Mouse (Mus musculus): ENCODE data around the gene Tmx1.

Gene Tmx1

DNA sequence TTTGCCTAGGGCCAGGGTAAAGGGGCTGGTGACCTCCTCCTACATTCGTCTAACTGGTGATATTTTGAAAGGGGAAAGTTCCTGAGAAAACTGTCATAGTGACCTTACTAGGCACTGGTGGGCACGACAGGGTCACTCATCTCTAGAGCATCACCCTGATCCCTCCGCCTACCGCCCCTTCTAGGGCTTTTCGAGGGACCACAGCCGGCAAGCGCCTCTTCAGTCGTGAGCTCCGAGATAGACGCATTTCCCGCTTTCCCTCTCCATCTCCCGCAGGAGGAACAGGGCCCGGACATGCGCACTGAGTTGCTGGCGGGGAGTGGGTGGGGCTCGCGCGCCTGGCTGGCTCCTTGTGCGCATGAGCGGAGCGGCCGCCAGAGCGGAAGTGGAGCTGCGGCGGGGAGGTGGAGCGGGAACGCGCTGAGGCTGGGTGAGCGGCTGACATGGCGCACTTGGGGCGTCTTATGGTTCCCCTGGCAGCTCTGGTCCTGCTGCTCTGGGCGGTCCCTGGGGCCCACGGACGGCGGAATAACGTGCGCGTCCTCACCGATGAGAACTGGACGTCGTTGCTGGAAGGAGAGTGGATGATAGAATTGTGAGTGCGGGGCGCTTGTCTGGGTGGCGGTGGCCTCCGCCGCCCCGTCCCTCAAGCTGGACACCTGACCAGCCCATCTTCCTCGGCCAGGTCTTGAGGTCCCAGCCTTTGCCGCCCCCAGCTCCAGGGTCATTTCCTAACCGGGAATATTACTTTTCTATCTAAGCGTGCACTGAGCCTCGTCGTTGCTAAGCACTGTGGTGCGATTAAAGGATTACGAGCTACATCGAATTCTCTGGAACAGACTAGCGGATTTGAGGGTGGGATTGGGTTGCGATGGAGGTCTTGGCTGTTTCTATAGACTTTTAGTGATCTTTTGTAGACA is at the start of gene Tmx1:
Tmx1 (plus strand) TSS at position 370 of the 920 bp plus-strand sequence.
- DNase-seq, result peak; percentile 97

- DNase-seq, result peak; percentile 16
Measured at GRCm38 (mm10) chr12:70404327-70404726, 48.6 kb upstream of the Tmx1 start.

DNA sequence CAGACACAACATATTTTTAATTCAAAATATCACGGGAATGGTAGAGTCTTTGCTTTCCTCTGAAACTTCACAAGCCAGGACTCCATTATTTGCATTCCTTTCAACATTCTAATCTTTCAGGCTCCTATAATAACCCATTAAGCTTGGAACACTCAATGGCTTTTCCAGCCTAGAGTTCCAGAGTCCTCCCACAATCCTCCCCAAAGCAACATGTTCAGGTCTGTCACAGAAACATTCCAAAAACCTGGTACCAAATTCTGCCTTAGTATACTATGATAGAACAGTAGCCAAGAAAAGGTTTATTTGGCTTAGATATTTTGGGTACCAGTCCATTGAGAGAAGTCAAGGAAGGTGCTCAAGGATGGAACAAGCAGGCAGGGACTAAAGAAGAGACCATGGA is 44.5 kb upstream of the Tmx1 start:
- DNase-seq, result no peak

GRCm38 (mm10) chr12:70409600-70409999 is 43.3 kb upstream of the Tmx1 start:
- no peak for DNase-seq

GRCm38 (mm10) chr12:70420216-70420615 is 32.7 kb upstream of the Tmx1 start:
- DNase-seq, result no peak

- no peak for DNase-seq
Measured at GRCm38 (mm10) chr12:70421028-70421427, 31.9 kb upstream of the Tmx1 start.

DNA sequence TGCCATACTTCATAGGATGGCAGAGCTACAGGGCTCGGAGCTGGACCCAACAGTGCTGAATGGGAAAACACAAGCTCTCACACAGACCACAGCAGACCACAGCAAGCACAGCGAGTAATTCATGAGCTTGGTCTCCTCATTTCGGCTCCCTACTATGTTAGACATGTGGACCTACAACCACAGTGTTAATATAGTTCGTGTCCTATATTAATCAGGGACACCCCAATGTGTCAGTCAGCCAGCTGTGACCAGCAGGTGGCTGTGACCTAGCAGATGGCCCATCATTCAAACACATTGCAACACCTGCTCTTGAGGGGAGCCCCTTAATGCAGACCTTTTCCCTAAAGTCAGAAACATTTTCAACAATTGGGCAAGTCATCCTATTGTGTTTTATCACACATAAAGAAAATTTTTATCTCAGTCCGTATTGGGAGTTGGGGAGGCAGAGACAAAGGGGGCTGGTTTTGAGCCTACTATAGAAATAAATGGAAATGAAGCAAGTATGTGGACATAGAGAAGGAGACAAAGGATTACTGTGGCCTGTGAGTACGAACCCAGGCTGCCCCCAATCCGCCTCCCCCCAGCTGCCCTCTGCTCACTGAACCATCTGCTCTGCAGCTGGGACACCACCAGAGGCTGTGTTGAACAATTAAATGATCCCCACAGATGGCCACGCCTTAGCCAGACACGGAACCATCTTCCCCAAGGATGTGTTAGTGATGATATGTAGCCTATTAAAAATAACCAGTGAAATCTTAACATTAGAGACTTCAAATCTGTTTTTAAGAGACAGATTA is 30.4 kb upstream of the Tmx1 start:
- DNase-seq, result no peak

DNA sequence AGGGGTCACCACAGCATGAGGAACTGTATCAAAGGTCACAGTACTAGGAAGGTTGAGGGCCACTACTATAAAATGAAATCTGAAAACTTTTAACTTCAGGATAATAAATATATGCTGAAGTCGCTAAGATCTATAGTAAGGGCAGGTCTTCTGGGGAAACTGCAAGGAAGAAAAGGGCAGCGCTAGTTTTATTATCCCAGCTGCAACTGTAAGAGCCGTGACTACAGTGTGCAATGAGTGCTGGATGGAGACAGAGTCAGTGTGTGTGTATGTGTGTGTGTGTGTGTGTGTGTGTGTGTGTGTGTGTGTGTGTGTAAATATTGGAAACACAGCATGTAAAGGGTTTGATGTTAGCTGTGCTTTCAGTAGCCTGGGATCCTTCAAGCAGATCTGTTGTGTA is 25.0 kb upstream of the Tmx1 start:
- DNase-seq, result no peak

DNA sequence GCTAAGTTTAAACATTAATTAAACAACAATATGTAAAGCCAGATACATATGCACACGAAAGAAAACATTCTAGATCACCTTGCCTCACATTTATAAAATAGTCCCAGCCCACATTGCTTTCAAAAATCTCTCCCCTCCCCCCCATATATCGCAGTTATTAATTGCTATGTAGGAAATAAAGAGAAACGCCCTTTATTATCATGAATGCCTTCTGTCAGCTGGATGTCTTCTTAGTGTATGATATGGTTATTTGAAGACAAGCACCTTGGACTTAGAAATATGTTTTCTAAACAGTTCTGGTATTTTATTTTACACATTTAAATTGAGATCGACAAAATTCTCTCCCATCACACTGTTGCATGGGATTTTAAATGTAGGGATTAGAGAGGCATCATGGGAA is 23.3 kb upstream of the Tmx1 start:
- DNase-seq, result no peak

GRCm38 (mm10) chr12:70430307-70430950 is 22.5 kb upstream of the Tmx1 start:
- peak; percentile 71 for DNase-seq

DNA sequence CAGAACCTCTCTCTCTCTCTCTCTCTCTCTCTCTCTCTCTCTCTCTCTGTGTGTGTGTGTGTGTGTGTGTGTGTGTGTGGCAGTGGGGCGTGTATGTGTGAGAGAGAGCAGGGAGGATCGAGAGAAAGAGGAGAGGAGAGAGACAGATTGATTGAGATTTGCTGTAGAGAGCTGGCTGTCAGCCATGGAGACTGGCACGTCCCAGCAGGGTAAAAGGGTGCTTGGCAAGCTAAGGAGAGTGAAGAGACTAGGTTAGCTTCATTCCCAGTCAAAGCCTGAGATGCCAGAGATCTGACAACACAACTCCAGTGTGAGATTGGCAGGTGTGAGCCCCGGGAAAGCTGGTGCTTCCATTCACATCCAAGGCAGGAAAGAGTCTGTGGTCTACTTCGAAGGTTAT is 21.5 kb upstream of the Tmx1 start:
- DNase-seq, result no peak

DNA sequence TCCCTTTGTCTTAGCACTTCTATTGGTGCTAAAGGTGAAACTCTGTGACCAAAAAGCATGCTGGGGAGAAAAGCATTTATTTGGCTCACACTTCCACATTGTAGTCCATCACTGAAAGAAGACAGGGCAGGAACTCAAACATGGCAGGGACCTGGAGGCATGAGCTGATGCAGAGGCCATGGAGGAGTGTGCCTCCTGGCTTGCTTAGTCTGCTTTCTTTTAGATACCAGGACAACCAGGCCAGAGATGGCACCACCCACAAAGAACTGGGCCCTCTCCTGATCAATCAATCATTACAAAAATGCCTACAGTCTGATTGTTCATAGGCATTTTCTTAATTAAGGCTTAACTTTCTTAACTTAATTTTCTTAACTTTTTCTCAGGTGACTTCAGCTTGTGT is 2.9 kb upstream of the Tmx1 start:
- no peak for DNase-seq

GRCm38 (mm10) chr12:70451533-70451932 is 1.4 kb upstream of the Tmx1 start:
- DNase-seq, result no peak

- peak; percentile 26 for DNase-seq
Measured at GRCm38 (mm10) chr12:70452143-70452542, 752 bp upstream of the Tmx1 start.

GRCm38 (mm10) chr12:70455226-70455625 is 2.3 kb downstream of the Tmx1 start:
- DNase-seq, result no peak

- no peak for DNase-seq
Measured at GRCm38 (mm10) chr12:70459546-70459945, 6.7 kb downstream of the Tmx1 start.

- DNase-seq, result no peak
Measured at GRCm38 (mm10) chr12:70464016-70464415, 11.1 kb downstream of the Tmx1 start.

DNA sequence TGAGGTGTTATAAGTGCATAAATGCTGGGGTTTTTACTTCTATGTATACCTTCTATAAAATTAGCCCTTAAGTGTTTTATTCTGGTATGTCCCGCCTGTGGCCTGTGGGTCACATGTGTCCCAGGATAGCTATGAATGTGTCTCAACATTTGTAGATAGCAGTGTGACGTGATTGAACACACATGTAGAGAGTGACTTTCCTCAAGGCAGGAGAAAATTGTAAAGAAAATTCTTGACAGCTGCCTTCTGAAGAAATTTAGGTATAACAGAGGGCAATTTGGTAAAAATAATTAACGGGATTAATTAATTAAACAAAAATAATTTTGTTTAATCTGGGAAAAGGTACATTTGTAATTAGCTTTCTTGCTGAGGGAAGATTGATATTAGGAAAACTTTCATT is 22.4 kb downstream of the Tmx1 start:
- no peak for DNase-seq

GRCm38 (mm10) chr12:70476884-70477576 is 24.1 kb downstream of the Tmx1 start:
- no peak for DNase-seq

DNA sequence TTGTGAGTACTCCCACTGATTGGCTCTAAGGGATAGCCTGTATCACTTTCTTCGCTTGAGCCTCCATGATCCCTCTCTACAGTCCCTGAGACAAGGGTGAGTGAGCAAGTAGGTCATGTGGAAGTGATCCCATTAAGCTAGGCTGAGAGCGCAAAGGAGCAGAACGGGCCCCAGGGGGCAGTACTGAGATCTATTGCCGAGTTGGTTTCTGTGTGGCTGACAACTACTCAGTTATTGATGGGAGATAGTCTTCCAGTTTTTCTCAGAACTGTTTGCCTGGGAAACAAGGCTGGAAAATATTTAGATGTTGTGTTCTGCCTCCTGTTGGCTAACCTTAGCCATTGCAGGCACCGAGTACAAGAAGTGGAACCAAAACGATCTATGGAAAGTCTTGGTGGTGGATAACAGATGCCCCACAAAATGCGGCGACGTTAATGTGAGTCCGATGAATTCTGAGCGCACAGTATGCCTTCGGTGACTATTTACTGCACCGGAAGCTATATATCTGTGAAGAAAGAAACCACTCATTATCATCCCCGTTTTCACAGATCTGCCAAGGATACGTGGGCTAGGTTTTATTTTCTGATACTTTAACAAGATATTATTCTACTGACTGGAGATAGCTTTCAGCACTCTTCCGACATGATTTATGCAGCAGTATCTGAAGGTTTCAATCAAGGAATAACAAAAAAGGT is 24.8 kb downstream of the Tmx1 start:
- DNase-seq, result peak; percentile 61

- no peak for DNase-seq
Measured at GRCm38 (mm10) chr12:70485956-70486355, 33.1 kb downstream of the Tmx1 start.
